Mouse (Mus musculus): ENCODE data around the gene Zfhx2. TPM values are rescaled to one million over a fixed set of nuclear protein-coding genes. Genes with fewer than 3 reads are reported as not detected.

Zfhx2 gene
- total and polyA plus RNA-seq, 3 experiments, result 0.07 to 0.59 (median 0.30) TPM

GRCm38 (mm10) chr14:55106990-55107389, 14.9 kb upstream of the Zfhx2 start:
- Histone ChIP-seq H3K36me3 (replicated peaks in 1 of 2; ENCODE audit: control insufficient read depth in 1 of 2, insufficient read depth in 1 of 2, low read length in 1 of 2) (peaks cover 24 to 31% of the 10 kb centered on the region in 2 experiments), H3K79me2 (replicated peaks; ENCODE audit: control insufficient read depth, extremely low read depth, insufficient read depth, poor library complexity, severe bottlenecking) (no peaks in the 10 kb centered on the region), H3K4me1 (ENCODE audit: control insufficient read depth in 1 of 2, insufficient read depth in 2 of 2) (peaks cover 6 to 31% of the 10 kb centered on the region in 2 experiments), H3K4me3 (replicated peaks in 1 of 3; ENCODE audit: low read depth in 2 of 3, low read length in 2 of 3, poor library complexity in 1 of 3) (no peak overlapping the region), H3K9me3 (replicated peaks; ENCODE audit: low read length) (no peaks in the 10 kb centered on the region), H3K27ac (ENCODE audit: insufficient read depth, low read depth) (no peak overlapping the region), H3K27me3 (replicated peaks) (peaks cover 15% of the 10 kb centered on the region), H3K9ac (ENCODE audit: insufficient read depth, low read depth) (no peak overlapping the region), H3K4me2 (ENCODE audit: insufficient read depth, low read depth, poor library complexity, severe bottlenecking) (no peak overlapping the region)
- dilution Hi-C loops (cut with MboI; ENCODE audit: extremely low pct_ligation_motif_present, extremely low pct_unique_long_range_greater_than_20kb, low sequenced_read_pairs) (no loop called here), in situ Hi-C loops (cut with MboI; ENCODE audit: low pct_ligation_motif_present, low pct_unique_long_range_greater_than_20kb, low sequenced_read_pairs) (no loop called here)
- TF ChIP-seq MAFK (IDR thresholded peaks at IDR 0.05; ENCODE audit: insufficient replicate concordance, low read length), result no peak
- TF ChIP-seq PAX5 (IDR thresholded peaks at IDR 0.05; ENCODE audit: low read length), result no peak
- no peak for TF ChIP-seq UBTF (IDR thresholded peaks at IDR 0.05; ENCODE audit: low read depth, low read length)
- no peak for TF ChIP-seq MYC (IDR thresholded peaks at IDR 0.05; ENCODE audit: low read depth, low read length)
- no peak for TF ChIP-seq JUND (conservative IDR thresholded peaks at IDR 0.05; ENCODE audit: low read depth, low read length)
- no peak for TF ChIP-seq ZC3H11A (IDR thresholded peaks at IDR 0.05; ENCODE audit: low read depth, low read length)
- TF ChIP-seq ZMIZ1 (IDR thresholded peaks at IDR 0.05; ENCODE audit: low read depth, low read length), result no peak
- TF ChIP-seq IRF4 (IDR thresholded peaks at IDR 0.05; ENCODE audit: low read depth, low read length), result no peak
- DNase-seq (ENCODE audit: extremely low read depth), result no peak

GRCm38 (mm10) chr14:55105836-55106809, 14.0 kb upstream of the Zfhx2 start, which contains the start of gene Ap1g2:
Ap1g2 (minus strand) TSS chr14:55106593.
- dilution Hi-C loops (cut with MboI; ENCODE audit: extremely low pct_ligation_motif_present, extremely low pct_unique_long_range_greater_than_20kb, low sequenced_read_pairs) (no loop called here), in situ Hi-C loops (cut with MboI; ENCODE audit: low pct_ligation_motif_present, low pct_unique_long_range_greater_than_20kb, low sequenced_read_pairs) (no loop called here)
- peak; percentile 91 for DNase-seq (ENCODE audit: extremely low read depth)
- peak within 1 kb of the TSS; percentile 77 for H3K4me2 ChIP-seq (ENCODE audit: insufficient read depth, low read depth, poor library complexity, severe bottlenecking)
- H3K4me1 ChIP-seq (ENCODE audit: control insufficient read depth in 1 of 2, insufficient read depth in 2 of 2), result peaks cover 6 to 31% of the 10 kb centered on the region in 2 experiments
- no peaks in the 10 kb centered on the region for H3K79me2 ChIP-seq (replicated peaks; ENCODE audit: control insufficient read depth, extremely low read depth, insufficient read depth, poor library complexity, severe bottlenecking)
- H3K9ac ChIP-seq (ENCODE audit: insufficient read depth, low read depth), result peak within 1 kb of the TSS; percentile 79
- H3K4me3 ChIP-seq (replicated peaks in 1 of 3; ENCODE audit: low read depth in 2 of 3, low read length in 2 of 3, poor library complexity in 1 of 3), result peak within 1 kb of the TSS; percentile 62 to 83 (median 69)
- peaks cover 11% of the 10 kb centered on the region for H3K27me3 ChIP-seq (replicated peaks)
- H3K27ac ChIP-seq (ENCODE audit: insufficient read depth, low read depth), result 0 out of 2 replicates have a peak within 1 kb of the TSS, but pooled peaks have one; percentile 19
- no peaks in the 10 kb centered on the region for H3K9me3 ChIP-seq (replicated peaks; ENCODE audit: low read length)
- peaks cover 27 to 39% of the 10 kb centered on the region in 2 experiments for H3K36me3 ChIP-seq (replicated peaks in 1 of 2; ENCODE audit: control insufficient read depth in 1 of 2, insufficient read depth in 1 of 2, low read length in 1 of 2)
- TF ChIP-seq CHD2 (IDR thresholded peaks at IDR 0.05; ENCODE audit: low read length) (no peak; the same call in 1 of the 2 replicates), USF1 (IDR thresholded peaks at IDR 0.05; ENCODE audit: low read depth, low read length) (no peak), NRF1 (IDR thresholded peaks at IDR 0.05; ENCODE audit: low read depth, low read length) (peak; percentile 91), POLR2A (IDR thresholded peaks at IDR 0.05; ENCODE audit: low read depth, low read length) (peak; percentile 78), PAX5 (IDR thresholded peaks at IDR 0.05; ENCODE audit: low read length) (no peak), TBP (conservative IDR thresholded peaks at IDR 0.05; ENCODE audit: low read depth, low read length) (0 out of 2 replicates have a peak, but pooled peaks have one; percentile 32), ZC3H11A (IDR thresholded peaks at IDR 0.05; ENCODE audit: low read depth, low read length) (no peak), POLR2AphosphoS2 (IDR thresholded peaks at IDR 0.05; ENCODE audit: low read depth, low read length) (no peak), RAD21 (IDR thresholded peaks at IDR 0.05; ENCODE audit: low read depth, low read length) (no peak; the same call in 1 of the 2 replicates), ZNF384 (IDR thresholded peaks at IDR 0.05; ENCODE audit: low read depth, low read length) (no peak), JUND (conservative IDR thresholded peaks at IDR 0.05; ENCODE audit: low read depth, low read length) (no peak), MXI1 (IDR thresholded peaks at IDR 0.05; ENCODE audit: low read depth, low read length) (no peak; the same call in 1 of the 2 replicates), MYC (IDR thresholded peaks at IDR 0.05; ENCODE audit: low read depth, low read length) (peak; percentile 74), MAFK (IDR thresholded peaks at IDR 0.05; ENCODE audit: insufficient replicate concordance, low read length) (no peak), BHLHE40 (IDR thresholded peaks at IDR 0.05; ENCODE audit: low read depth, low read length) (peak; percentile 76), JUN (IDR thresholded peaks at IDR 0.05; ENCODE audit: insufficient read depth, low read depth, low read length) (no peak), UBTF (IDR thresholded peaks at IDR 0.05; ENCODE audit: low read depth, low read length) (no peak), MAZ (IDR thresholded peaks at IDR 0.05; ENCODE audit: low read depth, low read length) (peak; percentile 94), SMC3 (IDR thresholded peaks at IDR 0.05; ENCODE audit: low read depth, low read length) (peak; percentile 10; the same call in 1 of the 2 replicates), KAT2A (IDR thresholded peaks at IDR 0.05; ENCODE audit: insufficient replicate concordance, low read length) (0 out of 2 replicates have a peak, but pooled peaks have one; percentile 42), ZMIZ1 (IDR thresholded peaks at IDR 0.05; ENCODE audit: low read depth, low read length) (peak; percentile 61; the same call in 1 of the 2 replicates), GABPA (IDR thresholded peaks at IDR 0.05; ENCODE audit: insufficient replicate concordance, low read depth, low read length) (no peak), CHD1 (IDR thresholded peaks at IDR 0.05; ENCODE audit: low read depth, low read length) (no peak), CTCF (conservative IDR thresholded peaks at IDR 0.05 in 1 of 2, IDR thresholded peaks at IDR 0.05 in 1 of 2; ENCODE audit: low read depth in 2 of 2, low read length in 2 of 2) (peak in 1 of 2 experiments; percentile 35; a peak in 2 of 4 replicates), ETS1 (conservative IDR thresholded peaks at IDR 0.05; ENCODE audit: low read depth, low read length) (0 out of 2 replicates have a peak, but pooled peaks have one; percentile 36), MEF2A (IDR thresholded peaks at IDR 0.05; ENCODE audit: borderline replicate concordance, low read depth, low read length) (no peak), IRF4 (IDR thresholded peaks at IDR 0.05; ENCODE audit: low read depth, low read length) (no peak), SIN3A (IDR thresholded peaks at IDR 0.05; ENCODE audit: low read length) (peak; percentile 91)
